Comparison of ENCODE assay signal across 15 mouse cellular contexts in the genomic region with DNA sequence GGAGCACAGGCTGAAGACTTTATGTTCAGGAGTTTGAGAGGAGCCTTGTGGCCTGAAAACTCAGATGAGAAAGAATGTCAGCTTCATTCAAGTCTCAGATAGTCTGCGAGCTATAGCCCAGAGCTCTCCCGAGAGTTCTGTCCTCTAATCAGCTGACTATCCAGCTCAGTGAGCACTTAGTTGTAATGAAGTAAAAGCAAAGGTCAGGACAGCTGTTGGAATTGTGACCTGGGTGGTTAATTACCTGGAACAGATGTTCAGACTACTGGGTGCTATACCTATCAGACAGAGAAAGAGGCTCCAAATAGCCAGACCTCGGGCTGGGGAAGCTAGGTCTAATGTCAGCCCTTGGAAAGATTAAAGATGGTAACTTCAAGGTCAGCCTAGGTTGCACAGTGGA. TPM values are rescaled to one million over a fixed set of nuclear protein-coding genes. Genes with fewer than 3 reads are reported as not detected.
DNase-seq lines count a peak whose midpoint lies in the region; ATAC-seq and TF ChIP-seq lines count a peak whose summit lies in the region.
"Had no signal": no experiment of that assay in that cellular context is flagged by ENCODE, and none has a peak within 500 bp of the region (broad histone marks: within the 10 kb centered on the region; RNA-seq: fewer than 3 reads in every experiment).

No protein-coding gene starts in this region.

- 31% methylated on average over 3 of the region's 3 CpGs for WGBS in heart, postnatal 0 days
- 55% methylated on average over 3 of the region's 3 CpGs for WGBS in heart, embryonic 10.5 days

- H3K4me2 ChIP-seq in heart, postnatal 0 days (ENCODE audit: low read depth, low read length) = no peak overlapping the region
- H3K4me2 ChIP-seq: limb, embryonic 13.5 days; liver, embryonic 15.5 days; midbrain, embryonic 11.5 days had no signal

- H3K4me1 ChIP-seq in heart, postnatal 0 days (ENCODE audit: control insufficient read depth, insufficient read depth) = peaks cover 62% of the 10 kb centered on the region
- H3K4me1 ChIP-seq in heart, embryonic 10.5 days = peaks cover 75% of the 10 kb centered on the region
- H3K4me1 ChIP-seq in testis, adult 2 months (ENCODE audit: control insufficient read depth, insufficient read depth, low read length) = peaks cover 12% of the 10 kb centered on the region

- peak; percentile 3 for DNase-seq in adrenal gland, postnatal 14 days
- no peak for DNase-seq in adrenal gland, postnatal 25 days
- no peak for DNase-seq in heart, postnatal 0 days (ENCODE audit: low spot score)
- no peak for DNase-seq in heart, embryonic 10.5 days (ENCODE audit: low spot score)
- no peak for DNase-seq in testis, postnatal 10 days (ENCODE audit: low spot score)
- DNase-seq in cerebellum, postnatal 36 days = no peak
- no peak for DNase-seq in left cerebral cortex, postnatal 36 days (ENCODE audit: low spot score in 2 of 2)
- DNase-seq: cerebellum, postnatal 14 days; gastrocnemius, postnatal 25 days; right cerebral cortex, postnatal 14 days; thymus, postnatal 4 days had no signal

- peaks cover 43% of the 10 kb centered on the region for H3K36me3 ChIP-seq in heart, postnatal 0 days (replicated peaks; ENCODE audit: control insufficient read depth, insufficient read depth, low read length)
- peaks cover 94% of the 10 kb centered on the region for H3K36me3 ChIP-seq in heart, embryonic 10.5 days
- no peaks in the 10 kb centered on the region for H3K36me3 ChIP-seq in testis, adult 2 months (ENCODE audit: control insufficient read depth, insufficient read depth, low read length)

- TF ChIP-seq CTCF in heart, postnatal 0 days (IDR thresholded peaks at IDR 0.05; ENCODE audit: low read depth) = no peak
- TF ChIP-seq CTCF in testis, adult 2 months (IDR thresholded peaks at IDR 0.05; ENCODE audit: control insufficient read depth, insufficient read depth, insufficient replicate concordance, low read depth, low read length) = no peak

- ATAC-seq in heart, postnatal 0 days (ENCODE audit: insufficient read depth, low read depth) = no peak

- H3K27ac ChIP-seq in heart, postnatal 0 days (ENCODE audit: low read depth) = peak overlapping the region; percentile 98
- H3K27ac ChIP-seq in heart, embryonic 10.5 days = no peak overlapping the region
- H3K27ac ChIP-seq in testis, adult 2 months (ENCODE audit: control insufficient read depth, insufficient read depth, low read depth, low read length) = no peak overlapping the region
- H3K27ac ChIP-seq: limb, embryonic 13.5 days; liver, embryonic 15.5 days had no signal

- TF ChIP-seq EP300 in heart, postnatal 0 days (IDR thresholded peaks at IDR 0.05; ENCODE audit: low read depth) = no peak

- no peak overlapping the region for H3K9ac ChIP-seq in heart, postnatal 0 days (replicated peaks; ENCODE audit: low read depth, low read length)
- H3K9ac ChIP-seq: limb, embryonic 13.5 days; liver, embryonic 15.5 days had no signal

- no peaks in the 10 kb centered on the region for H3K27me3 ChIP-seq in heart, postnatal 0 days (ENCODE audit: control insufficient read depth, insufficient read depth, low read length)
- H3K27me3 ChIP-seq in heart, embryonic 10.5 days (ENCODE audit: insufficient read depth, poor library complexity, severe bottlenecking) = no peaks in the 10 kb centered on the region
- H3K27me3 ChIP-seq in testis, adult 2 months (ENCODE audit: control insufficient read depth, insufficient read depth, low read length) = no peaks in the 10 kb centered on the region
- H3K27me3 ChIP-seq: limb, embryonic 13.5 days had no signal

- no peaks in the 10 kb centered on the region for H3K9me3 ChIP-seq in heart, postnatal 0 days (replicated peaks; ENCODE audit: control insufficient read depth, low read length)
- no peaks in the 10 kb centered on the region for H3K9me3 ChIP-seq in heart, embryonic 10.5 days
- H3K9me3 ChIP-seq: limb, embryonic 13.5 days; liver, embryonic 15.5 days had no signal

- intact Hi-C loops in left cerebral cortex, postnatal 36 days (cut with DNase I) = no loop called here

- TF ChIP-seq POLR2A in testis, adult 2 months (IDR thresholded peaks at IDR 0.05; ENCODE audit: control insufficient read depth, low read depth, low read length) = no peak

- H3K4me3 ChIP-seq in heart, postnatal 0 days (ENCODE audit: low read depth, low read length) = no peak overlapping the region
- no peak overlapping the region for H3K4me3 ChIP-seq in heart, embryonic 10.5 days
- peak overlapping the region; percentile 1; the same call in 1 of the 2 replicates for H3K4me3 ChIP-seq in testis, adult 2 months (ENCODE audit: control insufficient read depth, low read depth, low read length)
- H3K4me3 ChIP-seq: limb, embryonic 13.5 days; liver, embryonic 15.5 days had no signal

RNA-seq across cellular contexts. Expression of a gene that starts 7.8 kb away (rescaled TPM):
- 647 and 658 TPM in 2 replicates for total RNA-seq in adrenal gland, postnatal 14 days (2021)
- total RNA-seq in adrenal gland, postnatal 25 days (2021) = 706 and 770 TPM in 2 replicates
- total RNA-seq in heart, postnatal 0 days (2014; rRNA removed; ENCODE audit: low replicate concordance) = 1,588 and 1,940 TPM in 2 replicates
- 1,219 and 1,312 TPM in 2 replicates for polyA plus RNA-seq in heart, postnatal 0 days (2015; fragmentation: Nextera tagmentation; extraction: Ambion mirVana)
- polyA plus RNA-seq in heart, embryonic 10.5 days (2016; fragmentation: Nextera tagmentation; extraction: Ambion mirVana) = 2,435 and 2,436 TPM in 2 replicates
- polyA plus RNA-seq in testis, adult 2 months (2012; rRNA removed) = 491 and 510 TPM in 2 replicates
- 1,000 to 10,000 TPM; 1,213 to 1,355 TPM for total RNA-seq in left cerebral cortex, postnatal 36 days (2021)

RNA-seq across cellular contexts. Expression of a gene that starts 16.0 kb away (rescaled TPM):
- total RNA-seq in adrenal gland, postnatal 14 days (2021) = 0.26 and 0.52 TPM in 2 replicates
- 0.12 and 0.24 TPM in 2 replicates for total RNA-seq in adrenal gland, postnatal 25 days (2021)
- not detected in 2 replicates for total RNA-seq in heart, postnatal 0 days (2014; rRNA removed; ENCODE audit: low replicate concordance)
- 0.15 and 0.16 TPM in 2 replicates for polyA plus RNA-seq in heart, postnatal 0 days (2015; fragmentation: Nextera tagmentation; extraction: Ambion mirVana)
- 0.10 and 0.18 TPM in 2 replicates for polyA plus RNA-seq in heart, embryonic 10.5 days (2016; fragmentation: Nextera tagmentation; extraction: Ambion mirVana)
- polyA plus RNA-seq in testis, adult 2 months (2012; rRNA removed) = 14.5 and 17.9 TPM in 2 replicates
- 10 to 100 TPM; 10.4 to 10.8 TPM for total RNA-seq in left cerebral cortex, postnatal 36 days (2021)

RNA-seq across cellular contexts. Expression of a gene that starts 46.9 kb away (rescaled TPM):
- total RNA-seq in adrenal gland, postnatal 14 days (2021) = 30.2 and 37.3 TPM in 2 replicates
- total RNA-seq in adrenal gland, postnatal 25 days (2021) = 29.7 and 35.8 TPM in 2 replicates
- 22.5 and 32.7 TPM in 2 replicates for total RNA-seq in heart, postnatal 0 days (2014; rRNA removed; ENCODE audit: low replicate concordance)
- polyA plus RNA-seq in heart, postnatal 0 days (2015; fragmentation: Nextera tagmentation; extraction: Ambion mirVana) = 13.7 and 14.4 TPM in 2 replicates
- polyA plus RNA-seq in heart, embryonic 10.5 days (2016; fragmentation: Nextera tagmentation; extraction: Ambion mirVana) = 19.3 and 23.9 TPM in 2 replicates
- polyA plus RNA-seq in testis, adult 2 months (2012; rRNA removed) = 34.5 and 35.6 TPM in 2 replicates
- total RNA-seq in left cerebral cortex, postnatal 36 days (2021) = 100 to 1,000 TPM; 152 to 159 TPM
